Mouse (Mus musculus) midbrain, embryonic 12.5 days (tissue): ENCODE measurements around the gene Fam184b. TPM values are rescaled to one million over a fixed set of nuclear protein-coding genes. Genes with fewer than 3 reads are reported as not detected.

Experiments
- ATAC-seq: fragments of 200-750 bp; cut with Nextera tagmentation; 2 replicates; pipeline ENCODE4 v1.8.0; 2017; ENCODE audit warnings: low read depth, moderate TSS enrichment, moderate library complexity; ENCODE audit not compliant: low FRiP score
- H3K27ac ChIP-seq: fragments of 300-500 bp; sonication (generic); replicated peaks from 2 replicates; pipeline ENCODE4 v1.5.1; 2016; ENCODE audit warnings: mild to moderate bottlenecking
- H3K27me3 ChIP-seq: fragments of 300-500 bp; sonication (generic); 2 replicates; pipeline ENCODE4 v1.6.1; 2016; ENCODE audit warnings: mild to moderate bottlenecking
- H3K36me3 ChIP-seq: fragments of 300-500 bp; sonication (generic); 2 replicates; pipeline ENCODE4 v1.6.1; 2016
- H3K4me1 ChIP-seq: fragments of 300-500 bp; sonication (generic); 2 replicates; pipeline ENCODE4 v1.6.1; 2016
- H3K4me2 ChIP-seq: fragments of 300-500 bp; sonication (generic); replicated peaks from 2 replicates; pipeline ENCODE4 v1.6.1; 2016; ENCODE audit warnings: mild to moderate bottlenecking, moderate library complexity
- H3K4me3 ChIP-seq: fragments of 300-500 bp; sonication (generic); 2 replicates; pipeline ENCODE4 v1.5.1; 2016; ENCODE audit warnings: mild to moderate bottlenecking
- H3K9ac ChIP-seq: fragments of 300-500 bp; sonication (generic); replicated peaks from 2 replicates; pipeline ENCODE4 v1.6.1; 2016; ENCODE audit warnings: mild to moderate bottlenecking, moderate library complexity
- H3K9me3 ChIP-seq: fragments of 300-500 bp; sonication (generic); 2 replicates; pipeline ENCODE4 v1.6.1; 2016; ENCODE audit warnings: mild to moderate bottlenecking
- WGBS: fragments of 180-500 bp; shearing (Covaris S2); methylation state at CpG from one replicate; pipeline ENCODE4 v1.1.7; 2016; 5-methylcytosine and 5-hydroxymethylcytosine counted together
- polyA plus RNA-seq: library from polyadenylated mRNA; unstranded; fragments of >200 nt; fragmentation: Nextera tagmentation; extraction: Ambion mirVana; gene quantifications from 2 replicates; pipeline ENCODE4 v1.2.1, GENCODE M21; 2016

The Fam184b gene
- polyA plus RNA-seq, 1 experiment from 2014 or later, result 0.65 TPM

GRCm38 (mm10) chr5:45590094-45590493 lies 49.3 kb downstream of the Fam184b start:
- 80% methylated on average over 4 of the region's 4 CpGs for WGBS
- no peaks in the 10 kb centered on the region for H3K4me1 ChIP-seq

GRCm38 (mm10) chr5:45584601-45585000 lies 54.8 kb downstream of the Fam184b start:
- Histone ChIP-seq H3K4me3 (no peak overlapping the region), H3K36me3 (no peaks in the 10 kb centered on the region), H3K4me1 (no peaks in the 10 kb centered on the region), H3K27me3 (no peaks in the 10 kb centered on the region), H3K4me2 (no peak overlapping the region), H3K9ac (no peak overlapping the region), H3K27ac (no peak overlapping the region), H3K9me3 (peaks cover 3% of the 10 kb centered on the region; the same call in 1 of the 2 replicates)
- ATAC-seq, result no peak
- 88% methylated on average over 8 of the region's 8 CpGs for WGBS

More at GRCm38 (mm10) chr5:45590094-45590493, 49.3 kb downstream of the Fam184b start:
- no peak overlapping the region for H3K9ac ChIP-seq
- no peak overlapping the region for H3K27ac ChIP-seq
- no peaks in the 10 kb centered on the region for H3K36me3 ChIP-seq
- no peak for ATAC-seq
- H3K27me3 ChIP-seq, result no peaks in the 10 kb centered on the region
- H3K9me3 ChIP-seq, result peaks cover 3% of the 10 kb centered on the region; the same call in 1 of the 2 replicates
- H3K4me2 ChIP-seq, result no peak overlapping the region
- no peak overlapping the region for H3K4me3 ChIP-seq

DNA sequence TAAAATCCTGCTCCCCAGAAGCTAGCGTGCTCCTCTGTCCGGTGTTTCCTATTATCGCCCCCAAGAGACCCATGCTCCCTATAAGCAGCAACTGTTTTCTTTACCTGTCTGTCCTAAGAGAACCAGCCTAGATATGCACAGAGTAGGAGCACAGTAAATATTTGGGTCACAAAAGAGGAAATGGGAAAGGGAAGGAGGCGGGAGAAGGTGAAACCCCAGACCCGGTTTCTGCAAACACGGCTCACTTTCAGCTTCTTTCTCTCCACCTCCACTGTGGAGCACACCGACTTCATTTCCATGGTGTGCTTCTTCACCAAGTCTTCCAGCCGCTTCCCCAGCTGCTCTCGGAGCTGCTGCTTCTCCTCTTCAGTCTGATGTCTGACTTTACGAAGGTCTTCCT lies 59.1 kb downstream of the Fam184b start:
- H3K4me3 ChIP-seq, result no peak overlapping the region
- H3K4me2 ChIP-seq, result no peak overlapping the region
- no peaks in the 10 kb centered on the region for H3K4me1 ChIP-seq
- no peak for ATAC-seq
- H3K36me3 ChIP-seq, result no peaks in the 10 kb centered on the region
- no peaks in the 10 kb centered on the region for H3K27me3 ChIP-seq
- WGBS, result 84% methylated on average over 10 of the region's 10 CpGs
- H3K9ac ChIP-seq, result no peak overlapping the region
- H3K27ac ChIP-seq, result no peak overlapping the region
- no peaks in the 10 kb centered on the region for H3K9me3 ChIP-seq

DNA sequence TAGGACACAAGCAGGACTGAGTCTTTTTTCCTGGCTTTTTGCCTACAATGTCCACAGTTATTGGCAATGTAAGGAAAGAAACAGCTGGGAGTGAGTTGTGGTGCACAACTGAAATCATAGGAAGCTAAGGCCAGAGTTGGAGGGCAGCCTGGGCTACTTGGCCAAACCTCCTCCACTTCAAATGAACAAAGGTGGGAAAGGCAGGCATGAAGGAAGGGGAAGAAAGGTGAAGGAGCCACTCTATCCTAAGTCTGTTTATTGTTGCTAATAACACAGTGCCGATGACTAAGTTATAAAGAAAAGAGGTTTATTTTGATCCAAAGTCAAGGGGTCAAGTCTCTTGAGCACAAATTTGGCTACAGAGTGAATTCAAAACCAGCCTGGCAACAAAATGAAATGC lies 62.0 kb downstream of the Fam184b start:
- ATAC-seq, result no peak
- Histone ChIP-seq H3K4me2 (no peak overlapping the region), H3K27ac (no peak overlapping the region), H3K9me3 (no peaks in the 10 kb centered on the region), H3K4me1 (no peaks in the 10 kb centered on the region), H3K9ac (no peak overlapping the region), H3K36me3 (no peaks in the 10 kb centered on the region), H3K27me3 (no peaks in the 10 kb centered on the region), H3K4me3 (no peak overlapping the region)
- 79% methylated on average over 1 of the region's 1 CpGs for WGBS

GRCm38 (mm10) chr5:45576716-45577115 lies 62.7 kb downstream of the Fam184b start:
- ATAC-seq, result no peak
- WGBS, result 85% methylated on average over 3 of the region's 3 CpGs

DNA sequence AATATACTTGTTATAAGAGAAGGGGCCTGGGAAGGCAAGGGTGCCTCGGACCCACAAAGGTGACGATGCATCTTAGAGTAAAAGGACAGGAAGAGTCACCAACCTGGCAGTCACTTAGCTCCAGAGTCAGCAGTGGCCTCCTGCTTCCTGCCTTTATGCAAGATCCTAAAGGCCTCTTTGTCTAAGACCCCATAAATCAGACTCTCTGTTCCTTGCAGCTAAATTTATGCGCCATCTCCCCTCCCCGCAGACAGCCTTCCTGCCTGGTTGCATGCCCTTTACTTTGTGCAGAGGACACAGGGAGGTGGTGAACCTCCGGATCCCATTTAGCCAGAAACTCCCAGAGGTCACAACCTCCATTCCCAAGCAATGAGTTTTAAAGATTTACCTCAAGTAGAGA lies 66.6 kb downstream of the Fam184b start:
- Histone ChIP-seq H3K9me3 (no peaks in the 10 kb centered on the region), H3K4me3 (no peak overlapping the region), H3K27ac (no peak overlapping the region), H3K9ac (no peak overlapping the region), H3K27me3 (no peaks in the 10 kb centered on the region), H3K4me2 (no peak overlapping the region), H3K36me3 (no peaks in the 10 kb centered on the region), H3K4me1 (no peaks in the 10 kb centered on the region)
- no peak for ATAC-seq
- WGBS, result 59% methylated on average over 5 of the region's 5 CpGs

More at GRCm38 (mm10) chr5:45576716-45577115, 62.7 kb downstream of the Fam184b start:
- Histone ChIP-seq H3K27me3 (no peaks in the 10 kb centered on the region), H3K9me3 (no peaks in the 10 kb centered on the region), H3K4me3 (no peak overlapping the region), H3K4me2 (no peak overlapping the region), H3K9ac (no peak overlapping the region), H3K36me3 (no peaks in the 10 kb centered on the region), H3K27ac (no peak overlapping the region), H3K4me1 (no peaks in the 10 kb centered on the region)

- H3K4me2 ChIP-seq, result no peak overlapping the region
- WGBS, result 90% methylated on average over 1 of the region's 1 CpGs
- H3K9me3 ChIP-seq, result no peaks in the 10 kb centered on the region
- no peaks in the 10 kb centered on the region for H3K4me1 ChIP-seq
- H3K9ac ChIP-seq, result no peak overlapping the region
- H3K4me3 ChIP-seq, result no peak overlapping the region
- no peak for ATAC-seq
- no peaks in the 10 kb centered on the region for H3K36me3 ChIP-seq
- no peak overlapping the region for H3K27ac ChIP-seq
- H3K27me3 ChIP-seq, result no peaks in the 10 kb centered on the region
These were observed 73.6 kb downstream of the Fam184b start for GRCm38 (mm10) chr5:45565829-45566228.

DNA sequence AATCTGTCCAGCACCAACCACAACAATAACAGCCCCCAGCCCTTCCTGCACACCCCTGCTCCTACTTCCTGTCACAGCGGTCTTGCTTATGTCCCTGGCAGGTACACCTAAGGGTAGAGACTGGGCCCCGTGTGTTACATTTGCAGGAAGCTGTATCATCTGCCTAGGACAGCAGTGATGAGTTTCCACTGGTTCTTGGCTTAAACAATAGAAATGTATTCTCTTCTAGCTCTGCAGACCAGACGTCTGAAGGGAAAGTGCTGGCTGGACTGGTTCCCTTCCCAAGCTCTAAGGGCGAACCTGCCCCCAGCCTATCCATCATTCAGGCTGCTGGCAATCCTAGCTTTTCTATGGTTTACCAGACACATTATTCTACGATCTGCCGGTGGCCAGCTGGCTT lies 75.4 kb downstream of the Fam184b start:
- H3K4me2 ChIP-seq, result no peak overlapping the region
- H3K4me3 ChIP-seq, result no peak overlapping the region
- no peaks in the 10 kb centered on the region for H3K36me3 ChIP-seq
- no peaks in the 10 kb centered on the region for H3K4me1 ChIP-seq
- 76% methylated on average over 6 of the region's 6 CpGs for WGBS
- no peak overlapping the region for H3K9ac ChIP-seq
- H3K27ac ChIP-seq, result no peak overlapping the region
- H3K27me3 ChIP-seq, result no peaks in the 10 kb centered on the region
- no peak for ATAC-seq
- H3K9me3 ChIP-seq, result no peaks in the 10 kb centered on the region

DNA sequence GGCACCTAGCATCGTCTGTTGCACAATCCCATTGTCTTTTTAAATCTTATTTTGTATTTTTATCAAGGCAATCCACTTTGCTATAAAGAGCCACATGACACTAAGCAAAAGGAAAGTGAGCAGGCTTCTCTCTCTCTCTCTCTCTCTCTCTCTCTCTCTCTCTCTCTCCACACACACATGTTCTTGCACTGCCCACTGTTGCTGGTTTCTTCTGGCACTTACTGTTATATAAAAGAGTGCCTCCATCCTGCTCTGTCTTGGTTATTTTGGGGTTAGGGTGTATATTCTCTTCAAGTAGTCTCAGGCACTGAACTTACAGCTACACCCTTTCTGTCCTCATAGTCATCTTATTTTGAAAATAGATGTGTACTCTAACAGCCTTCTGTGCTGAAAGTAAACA lies 89.8 kb downstream of the Fam184b start:
- H3K27ac ChIP-seq, result no peak overlapping the region
- no peak for ATAC-seq
- H3K9ac ChIP-seq, result no peak overlapping the region
- no peaks in the 10 kb centered on the region for H3K27me3 ChIP-seq
- no peak overlapping the region for H3K4me2 ChIP-seq
- WGBS, result 89% methylated on average over 1 of the region's 1 CpGs
- no peaks in the 10 kb centered on the region for H3K36me3 ChIP-seq
- no peaks in the 10 kb centered on the region for H3K9me3 ChIP-seq
- no peaks in the 10 kb centered on the region for H3K4me1 ChIP-seq
- H3K4me3 ChIP-seq, result no peak overlapping the region

DNA sequence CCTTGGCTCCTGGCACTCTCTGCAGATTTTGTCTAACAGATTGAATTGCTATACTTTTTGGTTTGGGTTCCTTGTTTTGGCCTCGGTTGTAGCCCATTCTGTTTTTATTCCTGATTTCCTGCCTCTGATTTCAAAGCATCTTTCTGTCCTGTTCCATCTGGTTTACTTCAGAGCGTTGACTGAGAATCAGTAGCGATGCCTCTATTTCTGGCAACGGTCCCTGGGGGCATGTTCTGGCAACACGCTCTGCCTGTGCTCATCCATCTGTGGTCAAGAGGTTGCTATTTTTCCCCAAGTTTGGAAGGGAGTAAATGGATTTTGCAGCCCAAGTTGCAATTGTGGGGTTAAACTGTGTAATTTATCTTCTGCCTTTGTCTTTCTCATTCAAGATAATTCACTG lies 96.0 kb downstream of the Fam184b start:
- Histone ChIP-seq H3K4me2 (no peak overlapping the region), H3K27me3 (no peaks in the 10 kb centered on the region), H3K9ac (no peak overlapping the region), H3K9me3 (no peaks in the 10 kb centered on the region), H3K27ac (no peak overlapping the region), H3K4me1 (no peaks in the 10 kb centered on the region), H3K4me3 (no peak overlapping the region), H3K36me3 (no peaks in the 10 kb centered on the region)
- WGBS, result 74% methylated on average over 5 of the region's 5 CpGs
- no peak for ATAC-seq

GRCm38 (mm10) chr5:45539502-45539901 lies 99.9 kb downstream of the Fam184b start:
- no peak for ATAC-seq
- no peak overlapping the region for H3K4me2 ChIP-seq
- H3K9ac ChIP-seq, result no peak overlapping the region
- H3K27ac ChIP-seq, result no peak overlapping the region
- no peaks in the 10 kb centered on the region for H3K27me3 ChIP-seq
- 54% methylated on average over 10 of the region's 10 CpGs for WGBS
- H3K4me1 ChIP-seq, result no peaks in the 10 kb centered on the region
- H3K36me3 ChIP-seq, result no peaks in the 10 kb centered on the region
- no peaks in the 10 kb centered on the region for H3K9me3 ChIP-seq
- H3K4me3 ChIP-seq, result no peak overlapping the region

DNA sequence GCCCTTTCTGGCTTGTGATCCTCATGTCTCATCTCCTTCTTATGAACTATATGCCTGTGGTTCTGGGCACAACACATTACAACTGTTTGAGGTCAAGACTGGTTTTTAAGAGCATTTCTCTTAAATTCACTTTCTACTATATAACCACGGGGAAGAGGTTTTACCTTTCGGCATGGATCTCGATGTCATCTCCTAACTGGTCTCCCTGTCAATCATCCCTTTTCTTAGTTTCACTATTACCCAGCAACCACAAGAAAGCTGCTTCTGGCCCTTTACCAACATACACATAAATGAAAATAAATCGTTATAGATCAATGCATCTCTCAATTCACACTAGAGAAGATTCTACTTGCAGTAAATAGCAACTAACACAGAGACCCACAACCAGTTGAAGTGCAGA lies 104.2 kb downstream of the Fam184b start:
- Histone ChIP-seq H3K27ac (no peak overlapping the region), H3K9me3 (no peaks in the 10 kb centered on the region), H3K27me3 (no peaks in the 10 kb centered on the region), H3K4me1 (0 out of 2 replicates have a peak, but pooled peaks cover 3% of the 10 kb centered on the region), H3K4me3 (no peak overlapping the region), H3K36me3 (peaks cover 11% of the 10 kb centered on the region), H3K9ac (no peak overlapping the region), H3K4me2 (no peak overlapping the region)
- WGBS, result 72% methylated on average over 4 of the region's 4 CpGs
- ATAC-seq, result no peak

GRCm38 (mm10) chr5:45534319-45535098 lies 104.9 kb downstream of the Fam184b start:
- H3K4me2 ChIP-seq, result peak overlapping the region; percentile 22
- WGBS, result 6% methylated on average over 15 of the region's 17 CpGs
- H3K36me3 ChIP-seq, result peaks cover 16% of the 10 kb centered on the region
- H3K4me3 ChIP-seq, result no peak overlapping the region
- ATAC-seq, result peak; percentile 81
- no peaks in the 10 kb centered on the region for H3K9me3 ChIP-seq
- no peaks in the 10 kb centered on the region for H3K27me3 ChIP-seq
- no peak overlapping the region for H3K9ac ChIP-seq
- no peak overlapping the region for H3K27ac ChIP-seq
- 0 out of 2 replicates have a peak, but pooled peaks cover 3% of the 10 kb centered on the region for H3K4me1 ChIP-seq
